Mouse (Mus musculus) frontal cortex, postnatal 10 days (tissue): ENCODE measurements around the gene Vstm5.
"Not testable (repeated sequence)": the region's sequence is repeated elsewhere in the genome, so short reads cannot be mapped to it uniquely, and the experiment has no call there.

Source experiments
- DNase-seq, 2 experiments: peaks; one replicate each; pipeline ENCODE4 v3.0.0; 2022; ENCODE audit warnings: low spot score in 2 of 2, mixed read lengths in 1 of 2

Gene Vstm5

DNA sequence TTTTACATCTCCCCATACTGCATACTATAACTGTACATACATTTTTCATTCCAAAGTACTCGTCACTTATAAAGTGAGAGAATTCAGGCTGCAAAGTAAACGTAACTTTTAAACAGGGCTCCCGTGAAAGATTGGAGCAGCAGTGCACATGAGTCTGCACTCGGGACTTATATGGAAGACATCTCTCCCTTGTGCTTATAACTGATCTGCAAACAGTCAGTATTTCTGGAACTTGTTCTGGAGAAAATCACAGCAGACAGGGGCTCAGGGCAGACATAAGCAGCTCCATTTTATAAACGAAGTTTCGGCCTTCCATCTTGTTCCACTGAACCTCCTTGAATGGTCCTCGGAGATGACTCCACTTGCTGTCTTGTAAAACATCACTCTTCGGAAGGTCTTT lies 23.1 kb downstream of the Vstm5 start:
- no peak for DNase-seq

DNA sequence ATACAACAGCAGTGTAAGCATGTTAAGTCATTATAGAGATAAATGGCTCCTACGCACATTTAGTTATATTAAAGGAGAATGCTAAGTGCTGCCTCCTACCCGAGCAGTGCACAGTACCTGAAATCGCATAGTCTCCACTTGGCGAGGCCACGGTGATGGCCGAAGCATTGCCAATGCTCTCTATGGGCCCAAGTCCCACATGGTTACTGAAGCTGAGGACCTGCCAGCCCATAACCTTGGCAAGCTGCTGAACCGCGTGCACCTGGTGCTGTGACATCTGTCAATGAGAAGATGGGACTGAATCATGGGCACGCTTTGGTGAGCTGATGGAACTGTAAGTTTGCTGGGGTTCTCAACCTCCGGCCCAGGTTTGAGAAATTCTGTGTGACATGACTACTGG lies 24.6 kb downstream of the Vstm5 start:
- DNase-seq, result no peak

DNA sequence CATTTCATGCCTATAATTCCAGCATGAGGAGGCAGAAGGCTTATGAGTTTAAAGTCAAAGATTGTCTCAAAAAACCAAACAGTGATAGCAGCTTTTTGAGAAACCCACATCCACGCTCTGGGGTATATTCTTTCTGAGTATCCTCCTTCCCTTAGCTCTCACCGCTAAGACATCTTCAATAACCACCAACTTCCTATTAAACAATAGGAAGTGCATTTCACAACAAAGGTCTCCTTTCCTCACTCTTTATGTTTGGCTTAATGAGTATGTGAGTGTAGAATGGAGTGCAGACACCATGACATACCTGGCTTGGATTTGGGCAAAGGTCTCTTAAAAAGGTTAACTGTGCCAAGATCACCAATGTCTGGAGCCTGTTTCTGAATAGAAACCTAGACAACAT lies 35.1 kb downstream of the Vstm5 start:
- DNase-seq, result no peak

DNA sequence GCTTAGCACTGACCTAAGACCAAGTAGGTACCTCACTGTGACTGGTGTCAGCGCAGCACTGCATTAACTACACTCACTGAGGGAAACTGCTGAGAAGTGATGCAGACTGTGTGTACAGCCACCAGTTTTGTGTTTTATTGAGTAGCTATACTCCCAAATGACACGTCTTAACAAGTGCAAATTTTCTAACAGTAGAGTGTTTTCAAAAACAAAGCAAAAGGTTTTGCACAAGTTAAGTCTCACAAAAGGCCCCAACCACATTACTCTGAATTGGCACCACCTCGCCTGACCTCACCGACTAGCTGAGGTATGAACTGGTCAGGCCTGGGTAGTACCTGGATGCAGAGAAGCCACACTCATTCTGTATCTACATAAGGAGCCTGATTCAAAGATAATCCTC lies 38.0 kb downstream of the Vstm5 start:
- no peak for DNase-seq

DNA sequence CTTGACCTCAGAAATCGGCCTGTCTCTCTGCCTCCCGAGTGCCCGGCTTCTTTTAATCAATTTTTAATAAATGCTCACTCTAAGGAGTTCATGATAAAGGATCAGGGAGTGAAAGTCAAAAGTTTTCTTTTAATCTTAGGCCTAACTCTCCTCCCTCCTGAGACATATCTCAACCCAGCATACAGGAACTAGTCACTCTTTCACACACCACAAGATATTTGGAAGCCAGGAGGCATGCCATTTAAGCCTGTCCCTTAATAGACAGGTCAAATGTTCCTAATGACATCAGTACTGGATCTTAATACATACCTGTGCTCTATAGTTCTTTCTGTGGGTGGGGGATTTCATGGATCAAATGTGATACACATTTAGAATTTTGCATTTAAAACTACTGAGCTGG lies 39.5 kb downstream of the Vstm5 start:
- no peak for DNase-seq

DNA sequence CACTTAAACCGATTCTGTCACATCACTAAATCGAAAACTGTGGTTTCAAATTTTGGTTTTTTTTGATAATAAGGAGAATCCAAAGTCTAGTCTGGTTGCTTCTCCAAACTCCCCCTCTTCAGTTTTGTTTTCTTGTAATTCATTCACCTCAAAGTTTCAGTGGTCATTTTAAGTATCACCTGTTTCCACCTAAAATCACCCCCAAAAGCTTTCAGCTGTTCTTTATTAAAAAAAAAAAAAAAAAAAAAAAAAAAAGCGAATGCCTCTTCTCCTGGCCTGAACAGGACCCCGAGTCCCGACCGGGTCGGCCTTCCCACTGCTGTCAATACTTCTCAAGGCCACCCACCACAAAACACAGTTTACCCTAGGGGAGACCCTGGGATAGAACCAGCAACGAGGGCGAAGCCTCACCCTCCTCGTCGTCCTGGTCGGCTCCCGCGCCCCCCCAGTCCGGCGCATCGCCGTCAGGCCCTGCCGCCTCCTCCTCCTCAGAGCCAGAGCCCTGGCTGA lies 40.3 kb downstream of the Vstm5 start:
- no peak for DNase-seq

DNA sequence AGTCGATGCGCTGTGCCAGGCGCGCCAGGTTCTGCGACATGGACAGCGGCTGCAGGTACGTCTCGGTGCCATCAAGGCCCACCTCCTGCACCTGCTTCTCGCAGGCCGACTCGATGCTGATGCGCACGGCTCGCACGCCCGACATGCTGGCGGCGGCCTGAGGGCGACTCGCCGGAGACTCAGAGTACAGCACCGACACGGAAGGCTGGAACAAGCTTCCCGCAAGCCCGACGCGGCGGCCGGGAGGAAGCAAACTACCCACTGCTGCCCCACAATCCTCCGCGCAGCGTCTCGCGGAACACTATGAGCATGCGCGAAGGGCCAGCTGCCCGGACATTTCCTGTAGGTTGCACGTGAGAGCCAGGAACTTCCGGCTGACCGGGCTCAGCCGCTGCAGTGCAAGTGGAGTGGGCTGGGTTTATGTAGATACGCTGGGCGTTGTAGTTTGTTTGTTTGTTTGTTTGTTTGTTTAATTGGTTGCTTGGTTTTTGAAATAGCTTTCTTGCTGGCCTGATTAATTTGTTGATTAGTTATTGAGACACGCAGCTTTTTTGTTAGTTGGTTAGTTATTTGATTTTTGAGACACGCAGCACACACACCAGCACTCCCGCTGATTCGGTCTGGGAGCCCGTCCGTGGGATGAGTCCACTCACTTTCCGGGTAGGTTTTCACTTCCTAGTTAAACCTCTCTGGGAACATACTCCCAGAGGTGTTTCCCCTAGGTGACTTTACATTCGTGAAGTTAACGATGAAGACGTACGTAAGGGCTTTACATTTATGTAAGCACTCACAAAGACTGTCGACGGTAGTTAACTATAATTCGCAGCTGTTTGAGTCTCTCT lies 41.0 kb downstream of the Vstm5 start, which contains the start of gene Med17:
Gene Med17, minus strand, starts transcription at position 283 of the 842 bp plus-strand sequence.
- peak; percentile 84 to 93 for DNase-seq

DNA sequence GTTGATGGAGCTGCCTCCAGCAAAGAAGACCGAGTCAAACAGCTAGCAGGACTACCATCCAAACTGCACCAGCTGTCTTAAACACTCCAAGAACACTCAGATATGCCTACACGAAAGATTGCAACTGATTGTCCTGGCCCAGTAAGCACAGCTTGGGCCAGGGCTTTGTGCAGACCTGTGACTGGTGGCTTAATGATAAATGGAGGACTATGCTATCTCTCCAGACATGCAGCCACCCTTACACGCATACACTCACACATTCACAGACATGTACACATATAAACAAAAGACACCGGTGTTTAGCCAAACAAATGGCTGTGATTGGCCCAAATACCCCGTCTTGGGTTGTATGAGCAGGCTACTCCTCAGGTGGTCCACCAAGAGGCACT lies 41.6 kb downstream of the Vstm5 start:
- no peak for DNase-seq

DNA sequence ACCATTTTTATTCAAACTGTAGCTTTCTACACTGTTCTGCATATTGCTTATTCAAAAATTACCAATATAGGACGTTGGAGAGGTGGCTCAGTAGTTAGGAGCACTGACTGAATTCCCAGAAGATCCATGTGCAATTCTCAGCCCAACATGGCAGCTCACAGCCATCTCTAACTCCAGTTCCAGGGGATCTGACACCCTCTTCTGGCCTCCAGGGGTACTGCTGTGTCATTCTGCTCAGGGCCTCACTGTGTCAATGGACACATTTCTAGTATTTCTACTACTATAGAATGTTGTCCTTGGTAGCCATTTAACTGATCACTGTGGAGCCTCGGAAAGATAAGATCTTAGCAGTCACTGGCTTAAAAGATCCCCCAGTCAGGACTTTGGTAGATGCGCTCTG lies 46.6 kb downstream of the Vstm5 start:
- no peak for DNase-seq

DNA sequence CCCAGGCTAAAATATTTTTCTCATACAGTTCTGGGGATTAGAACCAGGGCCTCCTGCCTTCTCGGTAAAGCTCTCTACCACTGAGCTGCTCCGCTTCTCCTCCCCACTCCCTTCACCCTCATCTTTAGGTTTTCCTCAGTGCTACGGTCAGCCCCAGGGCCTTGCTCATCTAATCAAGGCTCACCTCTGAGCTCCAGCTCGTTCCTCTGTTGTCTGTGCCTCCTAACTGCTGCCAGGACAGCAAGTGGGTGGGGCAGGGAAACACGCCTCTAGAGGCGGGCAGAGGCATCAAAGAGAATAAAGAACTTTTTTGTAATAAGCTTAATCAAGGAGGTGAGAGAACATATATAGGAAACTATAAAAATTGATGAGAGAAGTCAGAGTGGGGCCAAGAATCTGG lies 49.0 kb downstream of the Vstm5 start:
- no peak for DNase-seq

DNA sequence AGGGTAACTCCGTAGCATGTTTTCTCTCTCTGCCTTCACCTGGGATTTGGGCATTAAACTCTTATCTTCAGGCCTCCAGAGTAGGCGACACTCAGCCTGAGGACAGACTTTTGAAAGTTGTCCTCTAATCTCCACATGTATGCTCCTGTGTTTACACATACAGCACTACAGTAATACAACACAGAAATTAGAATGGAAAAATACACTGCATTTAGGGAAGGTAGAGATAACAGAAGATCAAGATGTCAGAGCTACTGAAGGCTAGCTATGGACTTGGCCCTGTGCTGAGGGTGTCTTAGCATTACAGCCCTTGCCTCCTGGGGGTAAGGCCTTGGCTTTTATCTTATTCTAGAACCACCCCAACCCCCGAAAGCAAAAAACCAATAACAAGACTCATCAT lies 49.6 kb downstream of the Vstm5 start:
- DNase-seq, result no peak

DNA sequence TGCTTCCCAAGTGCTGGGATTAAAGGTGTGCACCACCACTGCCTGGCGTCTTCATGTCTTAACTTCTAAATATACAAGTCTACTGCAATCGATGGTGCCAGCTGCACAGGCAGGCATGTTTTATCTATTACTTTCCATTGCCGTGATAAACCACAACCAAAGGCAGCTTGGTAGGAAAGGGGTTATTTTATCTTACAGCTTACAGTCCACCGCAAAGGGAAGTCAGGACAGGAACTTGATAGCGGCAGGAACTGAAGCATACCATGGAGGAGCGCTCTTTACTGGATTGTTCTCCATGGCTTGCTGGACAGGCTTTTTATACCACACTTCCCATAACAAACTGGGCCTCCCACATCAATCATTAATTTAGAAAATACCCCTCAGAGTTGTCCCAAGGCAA lies 50.4 kb downstream of the Vstm5 start:
- no peak for DNase-seq

DNA sequence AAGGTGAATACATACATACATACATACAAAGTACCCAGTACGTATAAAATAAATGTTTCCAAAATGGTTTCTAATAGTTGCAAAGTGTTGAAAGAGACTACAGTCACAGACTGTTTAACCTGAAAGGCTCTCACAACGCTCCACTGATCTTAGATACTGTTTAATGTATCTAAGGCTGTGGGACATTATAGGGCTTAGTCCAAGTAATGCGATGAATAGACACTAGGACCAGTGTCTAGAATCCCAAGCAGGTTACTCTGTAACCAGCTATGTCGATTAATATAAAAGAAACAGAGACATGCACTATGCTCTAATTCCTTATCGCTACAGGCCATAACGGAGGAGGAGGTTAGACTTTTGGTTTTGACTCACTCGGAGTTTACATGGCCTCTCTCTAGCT lies 58.3 kb downstream of the Vstm5 start:
- no peak for DNase-seq

DNA sequence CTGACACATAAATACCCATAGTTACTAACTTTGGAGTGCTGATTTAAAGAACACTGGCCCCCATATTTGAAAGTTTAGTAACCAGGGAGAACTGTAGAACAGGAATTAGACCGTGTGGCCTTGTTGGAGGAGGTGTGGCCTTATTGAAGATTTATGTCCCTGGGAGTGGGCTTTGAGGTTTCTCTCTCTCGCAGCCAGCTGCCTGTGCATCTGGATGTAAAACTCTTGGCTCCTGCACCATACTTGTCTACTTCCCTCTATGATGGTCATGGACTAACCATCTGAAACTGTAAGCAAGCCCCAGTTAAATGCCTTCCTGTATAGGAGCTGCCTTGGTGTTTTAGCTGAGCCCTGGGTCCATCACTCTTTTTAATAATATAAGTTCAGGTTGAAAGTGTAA lies 59.6 kb downstream of the Vstm5 start:
- DNase-seq, result no peak

DNA sequence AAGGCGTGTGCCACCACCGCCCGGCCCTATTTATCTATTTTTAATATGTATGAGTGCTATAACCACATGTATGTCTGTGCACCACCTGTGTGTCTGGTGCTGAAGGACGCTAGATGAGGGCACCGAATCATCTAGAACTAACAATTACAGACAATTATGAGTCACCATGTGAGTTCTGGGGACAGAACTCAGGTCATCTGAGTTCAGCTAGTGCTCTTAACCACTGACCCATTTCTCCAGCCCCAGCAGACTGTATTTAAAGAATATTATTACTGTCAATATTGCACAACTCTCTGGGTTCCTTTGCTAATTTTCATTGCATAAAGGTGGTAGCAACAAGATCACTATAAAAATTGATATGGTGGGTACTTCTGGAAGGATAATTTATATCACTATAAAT lies 61.2 kb downstream of the Vstm5 start:
- DNase-seq, result no peak

DNA sequence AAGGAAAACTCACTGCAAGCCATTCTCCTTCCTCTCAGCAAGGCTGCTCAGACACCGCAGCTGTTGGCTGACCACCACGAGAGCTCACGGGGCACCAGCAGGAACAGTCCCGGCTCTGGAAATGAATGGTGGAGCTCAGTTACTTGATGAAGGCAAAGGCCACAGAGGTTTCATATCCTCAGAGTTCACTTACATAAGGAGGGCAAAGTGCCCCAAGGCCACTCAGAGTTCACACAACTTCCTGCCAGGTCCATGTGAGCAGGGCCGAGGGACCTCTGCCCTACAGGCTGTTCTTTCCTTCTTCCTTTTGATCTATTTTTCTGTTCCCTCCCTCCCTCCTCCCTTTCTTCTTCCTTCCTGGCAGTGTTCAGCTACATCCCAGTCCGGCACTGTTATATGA lies 62.6 kb downstream of the Vstm5 start:
- peak in 1 of 2 experiments; percentile 26 for DNase-seq

DNA sequence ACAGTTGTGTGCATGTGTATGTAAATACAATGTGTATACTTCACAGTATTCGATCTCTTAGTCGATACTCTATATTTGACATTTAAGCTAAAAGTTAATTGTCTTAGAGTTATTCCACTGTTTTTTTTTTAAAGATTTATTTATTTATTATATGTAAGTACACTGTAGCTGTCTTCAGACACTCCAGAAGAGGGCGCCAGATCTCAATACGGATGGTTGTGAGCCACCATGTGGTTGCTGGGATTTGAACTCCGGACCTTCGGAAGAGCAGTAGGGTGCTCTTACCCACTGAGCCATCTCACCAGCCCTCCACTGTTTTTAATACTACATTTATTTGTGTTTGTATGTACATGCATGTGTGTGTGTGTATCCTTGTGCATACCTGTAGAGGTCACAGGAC lies 63.2 kb downstream of the Vstm5 start:
- DNase-seq, result not testable (repeated sequence)

DNA sequence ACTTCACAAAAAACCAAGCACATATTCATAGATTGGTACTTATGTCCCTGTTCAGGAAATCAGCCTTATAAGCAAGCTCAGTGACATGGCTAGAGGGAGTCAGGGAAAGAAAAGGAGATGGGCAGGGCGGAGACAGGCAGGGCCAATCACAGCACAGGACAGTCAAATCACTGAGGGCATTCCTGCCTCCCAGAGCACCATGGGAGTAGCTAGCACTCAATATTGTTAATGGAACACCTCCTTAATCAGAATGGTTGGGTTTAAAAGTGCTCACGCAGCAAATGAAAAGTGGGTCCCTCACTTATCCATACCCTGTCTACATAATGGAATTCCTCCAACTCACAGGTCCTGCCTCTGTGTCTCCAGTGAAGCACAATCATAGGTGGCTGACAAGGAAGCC lies 64.0 kb downstream of the Vstm5 start:
- DNase-seq, result no peak

DNA sequence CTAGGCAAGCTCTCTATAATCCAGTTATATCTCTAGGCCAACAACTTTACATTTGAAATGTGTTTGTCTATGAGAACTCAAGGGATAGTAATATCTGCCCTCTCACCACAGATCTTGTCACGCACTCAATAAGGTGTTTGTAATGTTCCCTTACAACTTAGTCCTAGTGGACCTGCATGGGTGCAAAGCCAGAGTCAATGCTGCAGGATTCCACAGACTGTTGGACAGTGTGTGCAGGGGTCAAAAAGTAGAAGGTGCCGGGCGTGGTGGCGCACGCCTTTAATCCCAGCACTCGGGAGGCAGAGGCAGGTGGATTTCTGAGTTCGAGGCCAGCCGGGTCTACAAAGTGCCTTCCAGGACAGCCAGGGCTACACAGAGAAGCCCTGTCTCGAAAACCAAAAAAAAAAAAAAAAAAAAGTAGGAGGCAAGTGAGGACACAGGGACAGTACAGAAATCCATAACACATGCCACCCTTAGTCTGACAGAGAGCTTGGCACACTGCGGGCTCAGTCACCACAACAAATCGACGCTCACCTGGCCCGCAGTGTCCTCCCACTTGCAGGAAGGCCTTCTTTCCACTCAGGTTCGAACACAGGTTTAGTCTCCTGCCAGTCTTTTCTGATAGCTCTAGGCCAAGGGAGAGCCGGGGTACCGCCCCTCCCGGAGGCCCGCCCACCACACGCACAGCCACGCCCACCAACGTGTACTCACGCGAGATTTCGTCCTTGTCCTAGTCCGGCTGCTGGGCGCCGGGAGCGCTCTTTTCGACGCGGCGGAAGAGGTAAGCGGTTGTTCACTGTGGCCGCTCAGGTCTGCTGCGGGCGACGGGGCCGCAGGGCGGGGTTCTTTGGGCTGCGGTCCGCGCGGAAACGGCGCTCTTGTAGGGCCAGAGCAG lies 66.9 kb downstream of the Vstm5 start, which contains the start of gene Taf1d:
Gene Taf1d, plus strand, starts transcription at position 712 of the 895 bp plus-strand sequence.
- DNase-seq, result peak; percentile 93 to 96

DNA sequence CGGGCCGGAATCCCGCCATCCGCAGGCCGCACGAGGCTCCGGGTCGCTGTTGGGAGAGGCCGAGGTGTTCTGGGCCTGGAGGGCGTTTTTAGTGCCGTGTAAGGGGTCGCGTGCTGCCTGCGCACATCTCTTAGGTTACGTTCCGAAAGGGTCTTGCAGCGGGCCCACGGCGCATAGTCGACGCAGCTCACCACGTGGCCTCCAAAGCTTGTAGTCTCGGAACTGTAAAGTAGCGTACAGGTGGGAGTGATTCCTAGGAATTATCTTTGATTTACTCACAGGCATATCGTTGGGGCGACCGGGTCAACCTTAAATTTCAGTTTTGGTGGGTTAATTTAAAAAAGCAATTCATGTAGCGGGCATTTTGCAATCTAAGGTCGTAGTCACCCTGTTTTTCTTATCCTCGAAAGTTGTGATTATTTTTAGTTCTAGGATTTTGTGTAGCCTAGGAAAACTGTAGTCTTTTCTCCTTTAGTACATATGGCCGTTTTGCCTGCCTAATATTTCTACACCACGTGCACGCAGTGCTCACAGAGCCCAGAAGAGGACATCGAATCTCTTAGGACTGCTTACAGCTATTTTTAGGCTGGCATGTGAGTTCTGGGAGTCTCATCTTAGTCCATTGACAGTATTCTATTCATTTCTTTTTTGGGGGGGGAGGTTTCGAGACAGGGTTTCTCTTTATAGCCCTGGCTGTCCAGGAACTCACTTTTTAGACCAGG lies 67.7 kb downstream of the Vstm5 start, which contains the start of gene 4931406C07Rik:
Gene 4931406C07Rik, minus strand, starts transcription at position 51 of the 722 bp plus-strand sequence.
- no peak for DNase-seq

DNA sequence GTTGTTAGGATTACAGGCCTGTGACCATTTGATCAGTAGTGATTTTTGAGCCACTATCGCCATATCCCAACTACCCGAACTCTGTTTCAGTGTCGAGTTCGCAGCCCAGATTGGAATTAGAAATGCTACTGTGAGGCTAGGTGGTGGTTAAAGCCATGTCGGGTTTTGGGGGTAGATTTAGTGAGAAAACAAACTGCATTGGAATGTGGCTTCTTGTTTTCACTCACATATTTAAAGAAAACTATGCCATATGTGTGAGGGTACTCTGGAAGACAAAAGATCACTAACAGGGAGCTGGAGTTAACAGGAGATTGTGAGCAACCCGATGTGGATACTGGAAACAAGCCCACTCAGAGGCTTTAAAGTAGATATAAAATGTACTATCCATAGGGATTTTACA lies 68.4 kb downstream of the Vstm5 start:
- no peak for DNase-seq

DNA sequence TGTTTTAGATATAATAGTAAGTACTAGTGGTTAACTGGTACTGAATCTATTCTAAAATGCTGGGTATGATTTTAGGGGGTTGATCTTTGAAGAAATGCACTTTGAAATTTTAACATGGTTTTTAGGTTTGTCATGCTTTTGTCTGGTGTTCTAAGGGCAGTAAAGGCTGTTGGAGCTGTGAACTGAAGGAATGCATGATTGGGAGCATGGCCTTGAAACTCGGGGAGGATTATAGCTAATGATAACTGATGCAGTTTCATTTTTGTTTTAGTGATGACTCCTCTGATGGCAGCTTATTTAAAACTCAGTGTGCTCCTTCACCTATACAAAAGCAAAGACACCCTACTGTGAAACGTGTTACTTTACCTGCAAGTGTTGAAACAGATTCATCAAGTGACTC lies 69.4 kb downstream of the Vstm5 start:
- DNase-seq, result no peak
